Mouse (Mus musculus) CD8-positive naive resting alpha-beta T cell, adult 2 months (primary cell): ENCODE measurements at regions not wholly inside any gene's neighbourhood (a gene's known extent, or its start where the extent isn't known, plus 50 kb on each side); places are given as distances from the start of the nearest gene placed in this dataset.

Experiments
- DNase-seq, 2 experiments: peaks; one replicate each; pipeline ENCODE4 v3.0.0; 2022; ENCODE audit warnings: low read depth in 2 of 2, low spot score in 2 of 2

GRCm38 (mm10) chr13:113536306-113536705 is 82.1 kb downstream of the Snx18 start:
- no peak for DNase-seq

GRCm38 (mm10) chr13:113534664-113535455 is 83.5 kb downstream of the Snx18 start:
- no peak for DNase-seq

GRCm38 (mm10) chr13:113533884-113534445 is 84.4 kb downstream of the Snx18 start:
- DNase-seq = no peak

GRCm38 (mm10) chr13:113526997-113527396 is 91.4 kb downstream of the Snx18 start:
- no peak for DNase-seq

GRCm38 (mm10) chr13:113523503-113523902 is 94.9 kb downstream of the Snx18 start:
- DNase-seq = no peak

GRCm38 (mm10) chr13:113518144-113518543 is 100.2 kb downstream of the Snx18 start:
- no peak for DNase-seq

- no peak for DNase-seq
Observed at GRCm38 (mm10) chr13:113516102-113516501, 102.3 kb downstream of the Snx18 start.

- DNase-seq = no peak
Observed at GRCm38 (mm10) chr13:113515162-113515600, 103.2 kb downstream of the Snx18 start.

- no peak for DNase-seq
Observed at GRCm38 (mm10) chr13:113509403-113510185, 108.8 kb downstream of the Snx18 start.

- no peak for DNase-seq
Observed at GRCm38 (mm10) chr13:113508124-113508728, 110.1 kb downstream of the Snx18 start.

GRCm38 (mm10) chr13:113502528-113502927 is 115.8 kb downstream of the Snx18 start:
- DNase-seq = no peak

- no peak for DNase-seq
Observed at GRCm38 (mm10) chr13:113502059-113502458, 116.3 kb downstream of the Snx18 start.

GRCm38 (mm10) chr13:113500373-113500990 is 117.9 kb downstream of the Snx18 start:
- DNase-seq = no peak

GRCm38 (mm10) chr13:113499079-113499710 is 119.2 kb downstream of the Snx18 start:
- DNase-seq = no peak

- no peak for DNase-seq
Observed at GRCm38 (mm10) chr13:113495595-113496285, 122.6 kb downstream of the Snx18 start.

GRCm38 (mm10) chr13:113495136-113495535 is 123.2 kb downstream of the Snx18 start:
- no peak for DNase-seq

GRCm38 (mm10) chr13:113494688-113495087 is 123.7 kb downstream of the Snx18 start:
- DNase-seq = no peak

GRCm38 (mm10) chr13:113489951-113490822 is 128.2 kb downstream of the Snx18 start:
- no peak for DNase-seq

GRCm38 (mm10) chr13:113486368-113486955 is 131.9 kb downstream of the Snx18 start:
- DNase-seq = no peak
